Mouse (Mus musculus) hematopoietic stem cell, adult 5-6 weeks (primary cell): Measurements from ENCODE around the gene Cpn2. TPM values are rescaled to one million over a fixed set of nuclear protein-coding genes. Genes with fewer than 3 reads are reported as not detected.

Experiments
- ATAC-seq, 2 experiments: fragments of 125-278 bp in 1 of 2; replicated peaks in 1 of 2; 2 replicates each; pipeline ENCODE4 v1.8.0; 2016 to 2017; ENCODE audit warnings: inconsistent platforms in 2 of 2, mild to moderate bottlenecking in 2 of 2, moderate number of reproducible peaks in 2 of 2, low read depth in 1 of 2, moderate TSS enrichment in 1 of 2; ENCODE audit not compliant: low FRiP score in 2 of 2, poor library complexity in 2 of 2, severe bottlenecking in 2 of 2, insufficient read depth in 1 of 2, low TSS enrichment in 1 of 2
- total RNA-seq: library from RNA; stranded (forward); fragments of 172-1452, 232-1000 nt; gene quantifications from 2 replicates; pipeline ENCODE4 v1.2.3, GENCODE M21; 2017

The Cpn2 gene
- total RNA-seq: not detected in 2 replicates

DNA sequence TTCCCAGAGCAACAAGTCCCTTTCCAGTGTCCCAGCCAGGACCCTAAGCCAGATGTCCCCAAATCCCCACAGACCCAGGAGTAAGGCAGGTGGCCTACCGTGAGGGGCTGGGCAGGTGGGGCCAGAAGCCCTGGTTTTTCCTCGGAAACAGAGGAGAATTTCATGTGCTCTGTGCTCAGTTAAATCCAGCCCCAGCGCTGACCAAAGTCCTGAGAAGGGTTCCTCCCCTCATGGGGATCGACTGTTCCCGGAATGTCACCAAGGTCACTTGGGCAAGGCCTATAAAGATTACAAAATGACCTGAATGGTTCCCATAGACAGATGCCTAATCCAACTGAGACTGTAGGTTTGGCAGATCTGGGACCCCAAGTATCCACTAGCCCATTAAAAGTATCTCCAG is at the start of gene Cpn2:
TSS of gene Cpn2 (minus strand) at position 141 of the 400 bp plus-strand sequence.
- ATAC-seq: no peak

GRCm38 (mm10) chr16:30314236-30314635 is 46.9 kb upstream of the Cpn2 start:
- no peak for ATAC-seq

GRCm38 (mm10) chr16:30310647-30311046 is 43.3 kb upstream of the Cpn2 start, which contains the start of gene Gp5:
Gene Gp5 (minus strand): TSS chr16:30310779.
- ATAC-seq: peak in 1 of 2 experiments; percentile 28; a peak in 2 of 4 replicates

DNA sequence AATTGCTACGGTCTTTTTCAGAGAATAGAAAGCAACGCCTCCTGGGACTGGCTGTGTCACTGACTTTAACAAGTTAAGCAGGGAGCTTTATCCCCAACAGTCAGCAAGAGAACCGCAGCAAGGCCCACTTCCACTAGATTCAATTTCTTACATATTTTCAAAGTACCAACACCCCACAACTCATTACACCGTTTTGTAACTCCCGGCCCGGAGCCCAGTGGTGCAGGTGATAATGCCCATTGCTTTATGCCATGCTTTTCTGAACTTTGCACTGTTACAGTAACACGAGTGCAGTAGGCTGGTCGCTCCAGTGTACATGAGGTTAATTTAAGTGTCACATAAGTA is 42.8 kb upstream of the Cpn2 start:
- no peak for ATAC-seq

GRCm38 (mm10) chr16:30309395-30310170 is 42.3 kb upstream of the Cpn2 start:
- ATAC-seq: peak; percentile 33 to 68

DNA sequence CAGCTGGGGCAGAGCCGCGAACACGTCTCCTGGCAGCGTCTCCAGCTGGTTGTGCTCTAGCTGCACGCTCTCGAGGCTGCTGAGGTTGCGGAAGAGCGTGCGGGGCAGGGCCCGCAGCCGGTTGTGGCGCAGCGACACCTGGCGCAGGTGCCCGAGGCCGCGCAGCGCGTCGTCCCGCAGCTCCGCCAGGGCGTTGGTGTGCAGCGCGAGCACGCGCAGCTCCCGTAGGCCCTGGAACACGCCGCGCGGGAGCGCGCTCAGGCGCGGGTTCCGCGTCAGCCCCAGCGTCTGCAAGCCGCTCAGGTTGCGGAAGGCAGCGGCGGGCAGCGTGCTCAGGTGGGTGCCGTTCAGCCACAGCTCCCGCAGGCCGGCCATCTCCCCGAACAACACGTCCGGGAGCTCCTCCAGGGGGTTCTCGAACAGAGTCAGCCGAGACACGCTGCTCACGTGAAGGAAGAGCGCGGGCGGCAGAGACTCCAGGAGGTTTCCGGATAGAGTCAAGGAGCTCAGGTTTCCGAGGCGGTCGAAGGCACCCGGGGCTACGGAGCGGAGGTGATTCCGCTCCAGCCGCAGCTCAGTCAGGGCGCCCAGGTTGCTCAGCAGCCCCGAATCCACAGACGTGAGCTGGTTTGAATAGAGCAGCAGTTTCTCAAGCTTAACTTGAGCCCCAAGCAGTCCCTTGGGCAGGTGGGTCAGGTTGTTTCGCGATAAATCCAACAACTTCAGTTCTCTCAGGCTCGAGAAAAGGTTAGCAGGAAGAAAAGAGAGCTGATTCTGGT is 41.5 kb upstream of the Cpn2 start:
- ATAC-seq: peak; percentile 24 to 31; a peak in 2 of 4 replicates

DNA sequence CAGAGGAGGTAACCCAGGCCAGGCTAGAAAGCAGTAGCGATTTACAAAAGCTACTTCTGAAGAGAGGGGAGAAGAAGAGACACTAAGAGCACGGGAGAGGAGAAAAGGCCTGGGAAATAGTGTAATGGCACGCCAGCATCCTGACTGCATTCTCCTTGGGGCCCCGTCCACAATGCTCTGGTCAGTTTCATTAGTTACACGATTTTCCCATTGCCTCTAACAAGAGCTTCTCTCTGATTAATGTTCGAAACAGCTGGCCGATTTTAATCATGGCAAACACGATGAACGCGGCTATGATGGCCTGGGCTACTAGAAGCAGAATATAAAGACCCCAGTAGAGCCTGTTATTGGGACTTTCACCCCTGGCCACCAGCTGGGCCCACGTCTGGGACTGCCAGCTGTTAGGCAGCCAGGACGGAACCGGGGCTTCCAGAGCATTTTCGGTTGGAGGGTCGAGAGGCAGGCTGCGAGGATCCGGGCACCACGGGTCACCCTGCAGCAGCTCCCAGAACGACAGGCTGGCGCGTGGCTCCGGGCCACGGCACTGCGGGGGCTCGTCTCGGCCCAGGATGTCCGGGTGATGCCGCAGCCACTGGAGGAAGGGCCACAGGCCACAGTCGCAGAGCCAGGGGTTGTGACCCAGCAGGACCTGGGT is 40.8 kb upstream of the Cpn2 start:
- no peak for ATAC-seq

GRCm38 (mm10) chr16:30307306-30307705 is 40.0 kb upstream of the Cpn2 start:
- ATAC-seq: no peak

DNA sequence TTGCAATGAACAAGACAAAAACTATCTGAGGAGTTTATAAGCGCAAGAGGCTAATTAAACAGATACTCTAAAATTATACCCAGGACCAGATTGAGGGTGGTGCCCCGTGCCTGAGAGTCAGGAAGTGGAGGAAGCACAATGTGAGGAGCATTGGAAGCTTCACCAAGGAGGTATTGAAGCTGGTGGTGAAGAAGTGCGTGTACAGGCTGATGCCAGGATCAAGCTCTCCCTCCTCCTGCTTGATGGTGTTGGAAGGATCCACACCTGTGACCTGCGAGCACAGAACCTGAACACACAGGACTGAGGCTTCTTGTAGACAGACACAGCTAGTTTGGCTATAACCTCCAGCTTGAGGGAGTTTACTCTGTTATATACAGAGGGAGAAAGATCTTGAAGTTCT is 38.8 kb upstream of the Cpn2 start:
- ATAC-seq: no peak

GRCm38 (mm10) chr16:30304236-30304635 is 36.9 kb upstream of the Cpn2 start:
- no peak for ATAC-seq

- ATAC-seq: no peak
Observed at GRCm38 (mm10) chr16:30303411-30303810, 36.1 kb upstream of the Cpn2 start.

GRCm38 (mm10) chr16:30302686-30303085 is 35.4 kb upstream of the Cpn2 start:
- no peak for ATAC-seq

- no peak for ATAC-seq
Observed at GRCm38 (mm10) chr16:30299711-30300277, 32.5 kb upstream of the Cpn2 start.

- no peak for ATAC-seq
Observed at GRCm38 (mm10) chr16:30297450-30297849, 30.2 kb upstream of the Cpn2 start.

DNA sequence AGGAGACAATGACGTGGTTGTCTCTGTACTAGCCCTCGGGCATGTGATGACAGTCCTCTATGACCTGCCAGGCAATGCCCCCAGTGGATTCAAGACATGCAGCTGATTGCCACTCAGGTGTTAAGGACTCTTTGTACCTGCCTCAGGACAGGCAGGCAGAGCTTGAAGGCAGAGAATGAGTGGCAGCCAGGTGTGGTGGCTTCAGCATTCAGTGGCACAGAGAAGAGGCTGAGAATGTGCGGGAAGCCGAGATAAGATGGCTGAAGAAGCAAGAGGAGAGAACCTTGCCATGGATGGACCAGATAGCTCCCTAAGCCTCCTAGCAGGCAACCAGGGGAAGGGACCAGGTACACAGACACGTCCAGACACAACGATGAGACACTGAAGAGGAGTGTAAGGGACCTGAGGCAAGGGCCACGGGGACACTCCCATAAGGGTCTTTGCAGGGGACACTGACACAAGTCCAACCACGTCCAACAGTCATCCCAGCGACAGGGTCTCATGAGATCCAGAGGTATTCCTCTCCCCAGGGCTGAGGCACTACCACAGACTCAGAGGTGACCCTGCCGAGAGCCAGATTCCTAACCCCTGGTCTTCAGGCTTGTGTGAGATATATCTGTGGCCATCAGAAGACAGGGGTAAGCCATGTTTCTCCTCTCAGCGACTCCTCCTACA is 29.4 kb upstream of the Cpn2 start:
- ATAC-seq: no peak

GRCm38 (mm10) chr16:30295106-30295505 is 27.8 kb upstream of the Cpn2 start:
- ATAC-seq: no peak

- ATAC-seq: no peak
Observed at GRCm38 (mm10) chr16:30290436-30290835, 23.1 kb upstream of the Cpn2 start.
